Mouse (Mus musculus) adrenal gland, adult 8-10 months (tissue): ENCODE data around the gene Fem1b. TPM values are rescaled to one million over a fixed set of nuclear protein-coding genes. Genes with fewer than 3 reads are reported as not detected.
"Not testable (repeated sequence)": the region's sequence is repeated elsewhere in the genome, so short reads cannot be mapped to it uniquely, and the experiment has no call there.

Source experiments
- DNase-seq: peaks from one replicate; pipeline ENCODE4 v3.0.0; 2022
- total RNA-seq, 4 experiments: library from RNA; stranded (reverse); gene quantifications; 2 replicates each; pipeline ENCODE4 v1.2.4; 2022

Gene Fem1b
- total RNA-seq, 4 experiments from 2014 or later: 32.0 to 39.4 (median 37.7) TPM

- DNase-seq: no peak
Observed at GRCm38 (mm10) chr9:62826456-62826855, 14.7 kb upstream of the Fem1b start.

- no peak for DNase-seq
Observed at GRCm38 (mm10) chr9:62825791-62826393, 14.2 kb upstream of the Fem1b start.

- no peak for DNase-seq
Observed at GRCm38 (mm10) chr9:62821811-62822210, 10.1 kb upstream of the Fem1b start.

GRCm38 (mm10) chr9:62820829-62821228 lies 9.1 kb upstream of the Fem1b start:
- DNase-seq: no peak

GRCm38 (mm10) chr9:62819910-62820309 lies 8.2 kb upstream of the Fem1b start:
- not testable (repeated sequence) for DNase-seq

GRCm38 (mm10) chr9:62819494-62819893 lies 7.8 kb upstream of the Fem1b start:
- no peak for DNase-seq

- DNase-seq: no peak
Observed at GRCm38 (mm10) chr9:62817828-62818614, 6.3 kb upstream of the Fem1b start.

- DNase-seq: no peak
Observed at GRCm38 (mm10) chr9:62817099-62817571, 5.4 kb upstream of the Fem1b start.

GRCm38 (mm10) chr9:62816323-62817098 lies 4.8 kb upstream of the Fem1b start:
- no peak for DNase-seq

- no peak for DNase-seq
Observed at GRCm38 (mm10) chr9:62814751-62815150, 3.0 kb upstream of the Fem1b start.

GRCm38 (mm10) chr9:62812216-62813049 lies 699 bp upstream of the Fem1b start:
- DNase-seq: no peak

- no peak for DNase-seq
Observed at GRCm38 (mm10) chr9:62810543-62811515, 905 bp downstream of the Fem1b start.

- no peak for DNase-seq
Observed at GRCm38 (mm10) chr9:62810095-62810494, 1.6 kb downstream of the Fem1b start.

GRCm38 (mm10) chr9:62799218-62799617 lies 12.5 kb downstream of the Fem1b start:
- not testable (repeated sequence) for DNase-seq

GRCm38 (mm10) chr9:62789856-62790255 lies 21.9 kb downstream of the Fem1b start:
- DNase-seq: no peak

- peak; percentile 49 for DNase-seq
Observed at GRCm38 (mm10) chr9:62786721-62787120, 25.0 kb downstream of the Fem1b start.

- DNase-seq: no peak
Observed at GRCm38 (mm10) chr9:62784233-62784632, 27.5 kb downstream of the Fem1b start.

- DNase-seq: peak; percentile 44
Observed at GRCm38 (mm10) chr9:62782976-62783781, 28.6 kb downstream of the Fem1b start.

GRCm38 (mm10) chr9:62781965-62782364 lies 29.8 kb downstream of the Fem1b start:
- DNase-seq: no peak

GRCm38 (mm10) chr9:62778721-62779120 lies 33.0 kb downstream of the Fem1b start:
- DNase-seq: no peak
